ENCODE assay signal across 26 mouse cellular contexts in genomic region chr11:84627259-84627658, GRCm38 (mm10).
DNase-seq lines count a peak whose midpoint lies in the region; ATAC-seq lines count a peak whose summit lies in the region.
"Had no signal": no experiment of that assay in that cellular context is flagged by ENCODE, and none has a peak within 500 bp of the region (broad histone marks: within the 10 kb centered on the region; RNA-seq: fewer than 3 reads in every experiment).

No protein-coding gene starts in this region.

- no peak overlapping the region for H3K27ac ChIP-seq in hindbrain, embryonic 16.5 days (ENCODE audit: low read depth, low read length)
- H3K27ac ChIP-seq in hindbrain, embryonic 13.5 days, result no peak overlapping the region
- H3K27ac ChIP-seq: embryonic facial prominence, embryonic 10.5 days; embryonic facial prominence, embryonic 13.5 days; forebrain, embryonic 10.5 days; forebrain, embryonic 13.5 days; heart, adult 2 months; heart, embryonic 10.5 days; heart, embryonic 13.5 days; hindbrain, embryonic 14.5 days had no signal

- H3K36me3 ChIP-seq in hindbrain, embryonic 16.5 days (ENCODE audit: control insufficient read depth, insufficient read depth, low read length), result no peaks in the 10 kb centered on the region
- no peaks in the 10 kb centered on the region for H3K36me3 ChIP-seq in hindbrain, embryonic 13.5 days
- H3K36me3 ChIP-seq: embryonic facial prominence, embryonic 10.5 days; embryonic facial prominence, embryonic 13.5 days; forebrain, embryonic 10.5 days; heart, embryonic 10.5 days; heart, embryonic 13.5 days had no signal

- peak; percentile 69 to 80 for DNase-seq in cerebellum, postnatal 10 days
- no peak for DNase-seq in cerebellum, adult 8-10 months
- peak; percentile 66 for DNase-seq in left cerebral cortex, postnatal 4 days
- DNase-seq in left cerebral cortex, postnatal 10 days (ENCODE audit: extremely low spot score in 1 of 2, low spot score in 2 of 2), result no peak
- peak; percentile 24 for DNase-seq in brain, adult 2 months (ENCODE audit: low read depth, low spot score)
- DNase-seq: adrenal gland, adult 8-10 months; adrenal gland, postnatal 25 days; embryo, embryonic 11 days; gastrocnemius, postnatal 10 days; gastrocnemius, postnatal 36 days; heart, adult 2 months; heart, postnatal 14 days; heart, postnatal 4 days had no signal

- no peak overlapping the region for H3K4me3 ChIP-seq in hindbrain, embryonic 16.5 days (ENCODE audit: low read length)
- H3K4me3 ChIP-seq in hindbrain, embryonic 13.5 days, result no peak overlapping the region
- H3K4me3 ChIP-seq: embryonic facial prominence, embryonic 10.5 days; embryonic facial prominence, embryonic 13.5 days; forebrain, embryonic 10.5 days; forebrain, embryonic 13.5 days; heart, adult 2 months; heart, embryonic 10.5 days; heart, embryonic 13.5 days had no signal

- H3K4me2 ChIP-seq in hindbrain, embryonic 16.5 days (ENCODE audit: low read length), result no peak overlapping the region
- no peak overlapping the region for H3K4me2 ChIP-seq in hindbrain, embryonic 13.5 days
- H3K4me2 ChIP-seq: embryonic facial prominence, embryonic 13.5 days; forebrain, embryonic 13.5 days; heart, embryonic 13.5 days; hindbrain, embryonic 14.5 days had no signal

- no peaks in the 10 kb centered on the region for H3K9me3 ChIP-seq in hindbrain, embryonic 16.5 days (ENCODE audit: control insufficient read depth, low read length)
- no peaks in the 10 kb centered on the region for H3K9me3 ChIP-seq in hindbrain, embryonic 13.5 days
- H3K9me3 ChIP-seq: embryonic facial prominence, embryonic 10.5 days; embryonic facial prominence, embryonic 13.5 days; forebrain, embryonic 10.5 days; forebrain, embryonic 13.5 days; heart, embryonic 10.5 days; heart, embryonic 13.5 days had no signal

- ATAC-seq in hindbrain, embryonic 16.5 days, result peak; percentile 32; the same call in 1 of the 2 replicates
- no peak for ATAC-seq in hindbrain, embryonic 13.5 days (ENCODE audit: low FRiP score)
- no peak for ATAC-seq in erythroblast, adult 5-6 weeks (replicated peaks; ENCODE audit: low FRiP score, poor library complexity, severe bottlenecking)
- ATAC-seq: activated CD4-positive, CD25-positive, alpha-beta regulatory T cell, adult 4 months; inflammation-experienced regulatory T-cells, adult 6 months; intestine, embryonic 16.5 days had no signal

- H3K4me1 ChIP-seq in hindbrain, embryonic 16.5 days (ENCODE audit: control insufficient read depth, insufficient read depth, low read depth, low read length), result no peaks in the 10 kb centered on the region; the same call in 1 of the 2 replicates
- H3K4me1 ChIP-seq in hindbrain, embryonic 13.5 days (replicated peaks), result peaks cover 21% of the 10 kb centered on the region
- H3K4me1 ChIP-seq: heart, embryonic 13.5 days had no signal

- H3K9ac ChIP-seq in hindbrain, embryonic 16.5 days (ENCODE audit: low read depth, low read length), result no peak overlapping the region
- H3K9ac ChIP-seq in hindbrain, embryonic 13.5 days, result no peak overlapping the region
- H3K9ac ChIP-seq: embryonic facial prominence, embryonic 13.5 days; forebrain, embryonic 13.5 days; heart, embryonic 13.5 days; hindbrain, embryonic 14.5 days had no signal

- H3K27me3 ChIP-seq in hindbrain, embryonic 16.5 days (replicated peaks; ENCODE audit: control insufficient read depth, insufficient read depth, low read length), result no peaks in the 10 kb centered on the region
- H3K27me3 ChIP-seq in hindbrain, embryonic 13.5 days, result peaks cover 31% of the 10 kb centered on the region; the same call in 1 of the 2 replicates

- WGBS in hindbrain, embryonic 16.5 days, result 47% methylated on average over 2 of the region's 2 CpGs
- 68% methylated on average over 2 of the region's 2 CpGs for WGBS in hindbrain, embryonic 13.5 days

- intact Hi-C loops in left cerebral cortex, postnatal 4 days (cut with DNase I), result no loop called here
- intact Hi-C loops in left cerebral cortex, postnatal 10 days (cut with DNase I), result loop anchor here (5.0 kb wide), 1 partner anchor 80 kb away; no protein-coding TSS in a partner anchor

Comparison
In these comparisons a context has a peak if more than half of its experiments do, and no peak if none do; other contexts are left out.
1. DNase-seq: peak in cerebellum, postnatal 10 days (2 of 2), left cerebral cortex, postnatal 4 days (single experiment) and brain, adult 2 months (single experiment); none in cerebellum, adult 8-10 months (single experiment) and left cerebral cortex, postnatal 10 days (0 of 2).